Mouse (Mus musculus): ENCODE measurements around the gene Mrgprh. TPM values are rescaled to one million over a fixed set of nuclear protein-coding genes. Genes with fewer than 3 reads are reported as not detected.

Mrgprh gene
- polyA plus RNA-seq (2012; rRNA removed) (0.38 and 0.73 TPM in 2 replicates), polyA plus RNA-seq (2014; fragmentation: Nextera tagmentation; extraction: Ambion mirVana) (0.10 and 0.14 TPM in 2 replicates)

- Histone ChIP-seq H3K9me3 (ENCODE audit: control insufficient read depth, low read length) (no peaks in the 10 kb centered on the region), H3K27ac (replicated peaks; ENCODE audit: low read depth, low read length) (no peak within 1 kb of the TSS), H3K4me1 (ENCODE audit: control insufficient read depth, insufficient read depth, low read length) (peaks cover 13% of the 10 kb centered on the region), H3K27me3 (ENCODE audit: control insufficient read depth, insufficient read depth, low read length) (no peaks in the 10 kb centered on the region), H3K4me2 (replicated peaks; ENCODE audit: low read depth, low read length, severe bottlenecking) (no peak within 1 kb of the TSS), H3K9ac (ENCODE audit: low read depth, low read length, severe bottlenecking) (no peak within 1 kb of the TSS), H3K4me3 (replicated peaks; ENCODE audit: low read length) (no peak within 1 kb of the TSS), H3K36me3 (ENCODE audit: control insufficient read depth, insufficient read depth, low read length) (no peaks in the 10 kb centered on the region)
- no peak for ATAC-seq (ENCODE audit: low FRiP score, low read depth)
- 81% methylated on average over 5 of the region's 5 CpGs for WGBS
- no peak for DNase-seq (ENCODE audit: low spot score)
- TF ChIP-seq POLR2A (IDR thresholded peaks at IDR 0.05; ENCODE audit: borderline replicate concordance, extremely low read depth, insufficient read depth, insufficient read length) = no peak
Measured at GRCm38 (mm10) chr17:12875734-12876133, at the start of gene Mrgprh. Mrgprh (plus strand) TSS chr17:12876034.

GRCm38 (mm10) chr17:12830351-12830750, 45.5 kb upstream of the Mrgprh start:
- Histone ChIP-seq H3K36me3 (ENCODE audit: control insufficient read depth, insufficient read depth, low read length) (no peaks in the 10 kb centered on the region), H3K4me3 (replicated peaks; ENCODE audit: low read length) (no peak overlapping the region), H3K4me2 (replicated peaks; ENCODE audit: low read depth, low read length, severe bottlenecking) (no peak overlapping the region), H3K27ac (replicated peaks; ENCODE audit: low read depth, low read length) (no peak overlapping the region), H3K9ac (ENCODE audit: low read depth, low read length, severe bottlenecking) (no peak overlapping the region), H3K27me3 (ENCODE audit: control insufficient read depth, insufficient read depth, low read length) (no peaks in the 10 kb centered on the region), H3K9me3 (ENCODE audit: control insufficient read depth, low read length) (0 out of 2 replicates have a peak, but pooled peaks cover 4% of the 10 kb centered on the region), H3K4me1 (ENCODE audit: control insufficient read depth, insufficient read depth, low read length) (0 out of 2 replicates have a peak, but pooled peaks cover 3% of the 10 kb centered on the region)
- 77% methylated on average over 5 of the region's 5 CpGs for WGBS
- DNase-seq (ENCODE audit: low spot score) (no peak), ATAC-seq (ENCODE audit: low FRiP score, low read depth) (no peak)
- TF ChIP-seq POLR2A (IDR thresholded peaks at IDR 0.05; ENCODE audit: borderline replicate concordance, extremely low read depth, insufficient read depth, insufficient read length) = no peak

GRCm38 (mm10) chr17:12832231-12832630, 43.6 kb upstream of the Mrgprh start:
- Histone ChIP-seq H3K9ac (ENCODE audit: low read depth, low read length, severe bottlenecking) (no peak overlapping the region), H3K27ac (replicated peaks; ENCODE audit: low read depth, low read length) (no peak overlapping the region), H3K4me2 (replicated peaks; ENCODE audit: low read depth, low read length, severe bottlenecking) (no peak overlapping the region), H3K9me3 (ENCODE audit: control insufficient read depth, low read length) (0 out of 2 replicates have a peak, but pooled peaks cover 4% of the 10 kb centered on the region), H3K27me3 (ENCODE audit: control insufficient read depth, insufficient read depth, low read length) (no peaks in the 10 kb centered on the region), H3K36me3 (ENCODE audit: control insufficient read depth, insufficient read depth, low read length) (no peaks in the 10 kb centered on the region), H3K4me3 (replicated peaks; ENCODE audit: low read length) (no peak overlapping the region), H3K4me1 (ENCODE audit: control insufficient read depth, insufficient read depth, low read length) (0 out of 2 replicates have a peak, but pooled peaks cover 3% of the 10 kb centered on the region)
- WGBS = 83% methylated on average over 3 of the region's 3 CpGs
- DNase-seq (ENCODE audit: low spot score) (no peak), ATAC-seq (ENCODE audit: low FRiP score, low read depth) (no peak)
- TF ChIP-seq POLR2A (IDR thresholded peaks at IDR 0.05; ENCODE audit: borderline replicate concordance, extremely low read depth, insufficient read depth, insufficient read length) = no peak

- H3K4me2 ChIP-seq (replicated peaks; ENCODE audit: low read depth, low read length, severe bottlenecking) = no peak overlapping the region
- H3K4me3 ChIP-seq (replicated peaks; ENCODE audit: low read length) = no peak overlapping the region
- H3K27ac ChIP-seq (replicated peaks; ENCODE audit: low read depth, low read length) = no peak overlapping the region
- H3K9me3 ChIP-seq (ENCODE audit: control insufficient read depth, low read length) = 0 out of 2 replicates have a peak, but pooled peaks cover 4% of the 10 kb centered on the region
- no peak for TF ChIP-seq POLR2A (IDR thresholded peaks at IDR 0.05; ENCODE audit: borderline replicate concordance, extremely low read depth, insufficient read depth, insufficient read length)
- no peak for DNase-seq (ENCODE audit: low spot score)
- ATAC-seq (ENCODE audit: low FRiP score, low read depth) = no peak
- 94% methylated on average over 4 of the region's 4 CpGs for WGBS
- no peaks in the 10 kb centered on the region for H3K36me3 ChIP-seq (ENCODE audit: control insufficient read depth, insufficient read depth, low read length)
- 0 out of 2 replicates have a peak, but pooled peaks cover 3% of the 10 kb centered on the region for H3K4me1 ChIP-seq (ENCODE audit: control insufficient read depth, insufficient read depth, low read length)
- H3K27me3 ChIP-seq (ENCODE audit: control insufficient read depth, insufficient read depth, low read length) = no peaks in the 10 kb centered on the region
- H3K9ac ChIP-seq (ENCODE audit: low read depth, low read length, severe bottlenecking) = no peak overlapping the region
Measured at GRCm38 (mm10) chr17:12832657-12833056, 43.2 kb upstream of the Mrgprh start.

- H3K9me3 ChIP-seq (ENCODE audit: control insufficient read depth, low read length) = 0 out of 2 replicates have a peak, but pooled peaks cover 4% of the 10 kb centered on the region
- no peak overlapping the region for H3K9ac ChIP-seq (ENCODE audit: low read depth, low read length, severe bottlenecking)
- H3K4me3 ChIP-seq (replicated peaks; ENCODE audit: low read length) = no peak overlapping the region
- H3K27me3 ChIP-seq (ENCODE audit: control insufficient read depth, insufficient read depth, low read length) = no peaks in the 10 kb centered on the region
- H3K4me1 ChIP-seq (ENCODE audit: control insufficient read depth, insufficient read depth, low read length) = peaks cover 3% of the 10 kb centered on the region
- H3K4me2 ChIP-seq (replicated peaks; ENCODE audit: low read depth, low read length, severe bottlenecking) = no peak overlapping the region
- no peak for TF ChIP-seq POLR2A (IDR thresholded peaks at IDR 0.05; ENCODE audit: borderline replicate concordance, extremely low read depth, insufficient read depth, insufficient read length)
- WGBS = 45% methylated on average over 3 of the region's 3 CpGs
- DNase-seq (ENCODE audit: low spot score) (no peak), ATAC-seq (ENCODE audit: low FRiP score, low read depth) (no peak)
- no peaks in the 10 kb centered on the region for H3K36me3 ChIP-seq (ENCODE audit: control insufficient read depth, insufficient read depth, low read length)
- H3K27ac ChIP-seq (replicated peaks; ENCODE audit: low read depth, low read length) = 0 out of 2 replicates have a peak overlapping the region, but pooled peaks have one; percentile 33
Measured at GRCm38 (mm10) chr17:12834317-12834716, 41.5 kb upstream of the Mrgprh start.

All from limb, embryonic 14.5 days (tissue).